Mouse (Mus musculus): ENCODE results near the gene Tenm4. TPM values are rescaled to one million over a fixed set of nuclear protein-coding genes. Genes with fewer than 3 reads are reported as not detected.

The Tenm4 gene
- polyA plus RNA-seq, 2 experiments = 0.11 to 0.28 TPM

- no peaks in the 10 kb centered on the region for H3K36me3 ChIP-seq (replicated peaks; ENCODE audit: control insufficient read depth, insufficient read depth, low read depth)
- H3K9me3 ChIP-seq (ENCODE audit: control insufficient read depth, low read length) = no peaks in the 10 kb centered on the region
- no peak overlapping the region for H3K4me2 ChIP-seq (ENCODE audit: low read depth)
- no peaks in the 10 kb centered on the region for H3K27me3 ChIP-seq (ENCODE audit: control insufficient read depth, insufficient read depth, low read length)
- TF ChIP-seq EP300 (IDR thresholded peaks at IDR 0.05; ENCODE audit: low read depth) (no peak), CTCF (IDR thresholded peaks at IDR 0.05; ENCODE audit: low read depth) (no peak)
- no peaks in the 10 kb centered on the region for H3K4me1 ChIP-seq (replicated peaks; ENCODE audit: control insufficient read depth in 2 of 2, insufficient read depth in 2 of 2, low read length in 1 of 2)
- no peak overlapping the region for H3K9ac ChIP-seq (replicated peaks)
- DNase-seq (ENCODE audit: low read depth in 3 of 3, low spot score in 3 of 3) (no peak), ATAC-seq (ENCODE audit: insufficient read depth) (no peak)
- no peak overlapping the region for H3K27ac ChIP-seq
- 8% methylated on average over 4 of the region's 4 CpGs for WGBS (ENCODE audit: insufficient replicate concordance)
- no peak overlapping the region for H3K4me3 ChIP-seq (ENCODE audit: insufficient read depth in 1 of 2, low read depth in 2 of 2, low read length in 2 of 2)
Observed at GRCm38 (mm10) chr7:96152431-96152830, 18.6 kb upstream of the Tenm4 start.

- no peaks in the 10 kb centered on the region for H3K36me3 ChIP-seq (replicated peaks; ENCODE audit: control insufficient read depth, insufficient read depth, low read depth)
- no peak for TF ChIP-seq CTCF (IDR thresholded peaks at IDR 0.05; ENCODE audit: low read depth)
- TF ChIP-seq EP300 (IDR thresholded peaks at IDR 0.05; ENCODE audit: low read depth) = no peak
- H3K9ac ChIP-seq (replicated peaks) = no peak overlapping the region
- no peaks in the 10 kb centered on the region for H3K9me3 ChIP-seq (ENCODE audit: control insufficient read depth, low read length)
- peak overlapping the region; percentile 40; the same call in 1 of the 2 replicates for H3K4me2 ChIP-seq (ENCODE audit: low read depth)
- WGBS (ENCODE audit: insufficient replicate concordance) = 1% methylated on average over 10 of the region's 10 CpGs
- H3K4me1 ChIP-seq (replicated peaks; ENCODE audit: control insufficient read depth in 2 of 2, insufficient read depth in 2 of 2, low read length in 1 of 2) = no peaks in the 10 kb centered on the region
- H3K4me3 ChIP-seq (ENCODE audit: insufficient read depth in 1 of 2, low read depth in 2 of 2, low read length in 2 of 2) = peak overlapping the region in 1 of 2 experiments; percentile 53; a peak in 1 of 4 replicates
- peak in 1 of 3 experiments; percentile 1 for DNase-seq (ENCODE audit: low read depth in 3 of 3, low spot score in 3 of 3)
- no peak overlapping the region for H3K27ac ChIP-seq
- no peaks in the 10 kb centered on the region for H3K27me3 ChIP-seq (ENCODE audit: control insufficient read depth, insufficient read depth, low read length)
- 0 out of 2 replicates have a peak, but pooled peaks have one; percentile 53 for ATAC-seq (ENCODE audit: insufficient read depth)
Observed at GRCm38 (mm10) chr7:96152924-96153359, 18.1 kb upstream of the Tenm4 start.

- TF ChIP-seq CTCF (IDR thresholded peaks at IDR 0.05; ENCODE audit: low read depth) = no peak
- no peak for TF ChIP-seq EP300 (IDR thresholded peaks at IDR 0.05; ENCODE audit: low read depth)
- no peak overlapping the region for H3K4me2 ChIP-seq (ENCODE audit: low read depth)
- WGBS (ENCODE audit: insufficient replicate concordance) = 61% methylated on average over 3 of the region's 3 CpGs
- DNase-seq (ENCODE audit: low read depth in 3 of 3, low spot score in 3 of 3) = no peak
- H3K9ac ChIP-seq (replicated peaks) = no peak overlapping the region
- no peaks in the 10 kb centered on the region for H3K4me1 ChIP-seq (replicated peaks; ENCODE audit: control insufficient read depth in 2 of 2, insufficient read depth in 2 of 2, low read length in 1 of 2)
- no peak for ATAC-seq (ENCODE audit: insufficient read depth)
- no peaks in the 10 kb centered on the region for H3K27me3 ChIP-seq (ENCODE audit: control insufficient read depth, insufficient read depth, low read length)
- H3K27ac ChIP-seq = no peak overlapping the region
- H3K36me3 ChIP-seq (replicated peaks; ENCODE audit: control insufficient read depth, insufficient read depth, low read depth) = no peaks in the 10 kb centered on the region
- no peaks in the 10 kb centered on the region for H3K9me3 ChIP-seq (ENCODE audit: control insufficient read depth, low read length)
- no peak overlapping the region for H3K4me3 ChIP-seq (ENCODE audit: insufficient read depth in 1 of 2, low read depth in 2 of 2, low read length in 2 of 2)
Observed at GRCm38 (mm10) chr7:96154025-96154424, 17.0 kb upstream of the Tenm4 start.

- Histone ChIP-seq H3K27me3 (ENCODE audit: control insufficient read depth, insufficient read depth, low read length) (no peaks in the 10 kb centered on the region), H3K9ac (replicated peaks) (no peak overlapping the region), H3K4me1 (replicated peaks; ENCODE audit: control insufficient read depth in 2 of 2, insufficient read depth in 2 of 2, low read length in 1 of 2) (no peaks in the 10 kb centered on the region), H3K4me2 (ENCODE audit: low read depth) (no peak overlapping the region), H3K27ac (no peak overlapping the region), H3K36me3 (replicated peaks; ENCODE audit: control insufficient read depth, insufficient read depth, low read depth) (no peaks in the 10 kb centered on the region), H3K4me3 (ENCODE audit: insufficient read depth in 1 of 2, low read depth in 2 of 2, low read length in 2 of 2) (no peak overlapping the region), H3K9me3 (ENCODE audit: control insufficient read depth, low read length) (no peaks in the 10 kb centered on the region)
- DNase-seq (ENCODE audit: low read depth in 3 of 3, low spot score in 3 of 3) (no peak), ATAC-seq (ENCODE audit: insufficient read depth) (no peak)
- no peak for TF ChIP-seq CTCF (IDR thresholded peaks at IDR 0.05; ENCODE audit: low read depth)
- no peak for TF ChIP-seq EP300 (IDR thresholded peaks at IDR 0.05; ENCODE audit: low read depth)
- 52% methylated on average over 7 of the region's 7 CpGs for WGBS (ENCODE audit: insufficient replicate concordance)
Observed at GRCm38 (mm10) chr7:96156481-96157255, 14.4 kb upstream of the Tenm4 start.

GRCm38 (mm10) chr7:96164141-96164540 is 6.9 kb upstream of the Tenm4 start:
- Histone ChIP-seq H3K9ac (replicated peaks) (no peak overlapping the region), H3K4me1 (replicated peaks; ENCODE audit: control insufficient read depth in 2 of 2, insufficient read depth in 2 of 2, low read length in 1 of 2) (no peaks in the 10 kb centered on the region), H3K27ac (no peak overlapping the region), H3K9me3 (ENCODE audit: control insufficient read depth, low read length) (no peaks in the 10 kb centered on the region), H3K27me3 (ENCODE audit: control insufficient read depth, insufficient read depth, low read length) (no peaks in the 10 kb centered on the region), H3K4me3 (ENCODE audit: insufficient read depth in 1 of 2, low read depth in 2 of 2, low read length in 2 of 2) (no peak overlapping the region), H3K4me2 (ENCODE audit: low read depth) (no peak overlapping the region), H3K36me3 (replicated peaks; ENCODE audit: control insufficient read depth, insufficient read depth, low read depth) (no peaks in the 10 kb centered on the region)
- no peak for DNase-seq (ENCODE audit: low read depth in 3 of 3, low spot score in 3 of 3)
- no peak for ATAC-seq (ENCODE audit: insufficient read depth)
- no peak for TF ChIP-seq CTCF (IDR thresholded peaks at IDR 0.05; ENCODE audit: low read depth)
- TF ChIP-seq EP300 (IDR thresholded peaks at IDR 0.05; ENCODE audit: low read depth) = no peak

Measured in liver, embryonic 14.5 days (tissue).